Mouse (Mus musculus) macrophage (primary cell): ENCODE data around the gene Dolk. TPM values are rescaled to one million over a fixed set of nuclear protein-coding genes. Genes with fewer than 3 reads are reported as not detected.

ENCODE experiments used
- H3K27ac ChIP-seq: fragments of 350-480 bp; formaldehyde crosslinking; 2 replicates; pipeline ENCODE4 v1.9.0; 2021
- H3K36me3 ChIP-seq: fragments of 350-480 bp; formaldehyde crosslinking; 2 replicates; pipeline ENCODE4 v1.9.0; 2021; ENCODE audit errors: inconsistent target
- H3K4me3 ChIP-seq: fragments of 350-480 bp; formaldehyde crosslinking; 2 replicates; pipeline ENCODE4 v1.9.0; 2021; ENCODE audit errors: inconsistent target
- H3K79me2 ChIP-seq: fragments of 350-480 bp; formaldehyde crosslinking; 2 replicates; pipeline ENCODE4 v1.9.0; 2021; ENCODE audit errors: inconsistent target
- WGBS: methylation state at CpG from one replicate; pipeline ENCODE4 v1.1.7; 2026; ENCODE audit warnings: inconsistent platforms; ENCODE audit not compliant: missing documents; 5-methylcytosine and 5-hydroxymethylcytosine counted together
- polyA plus RNA-seq: library from polyadenylated mRNA; stranded (reverse); fragments of 250-400 nt; gene quantifications from 3 replicates; pipeline ENCODE4 v1.2.4, GENCODE M21; 2018; ENCODE audit warnings: inconsistent platforms

The Dolk gene
- polyA plus RNA-seq, 1 experiment from 2014 or later = 13.1 TPM

- Histone ChIP-seq H3K79me2 (peaks cover 61% of the 10 kb centered on the region), H3K4me3 (peak overlapping the region; percentile 86), H3K27ac (peak overlapping the region; percentile 39; the same call in 1 of the 2 replicates), H3K36me3 (no peaks in the 10 kb centered on the region)
- 18% methylated on average over 33 of the region's 38 CpGs for WGBS
Measured at GRCm38 (mm10) chr2:30285416-30286181, 535 bp downstream of the Dolk start.

DNA sequence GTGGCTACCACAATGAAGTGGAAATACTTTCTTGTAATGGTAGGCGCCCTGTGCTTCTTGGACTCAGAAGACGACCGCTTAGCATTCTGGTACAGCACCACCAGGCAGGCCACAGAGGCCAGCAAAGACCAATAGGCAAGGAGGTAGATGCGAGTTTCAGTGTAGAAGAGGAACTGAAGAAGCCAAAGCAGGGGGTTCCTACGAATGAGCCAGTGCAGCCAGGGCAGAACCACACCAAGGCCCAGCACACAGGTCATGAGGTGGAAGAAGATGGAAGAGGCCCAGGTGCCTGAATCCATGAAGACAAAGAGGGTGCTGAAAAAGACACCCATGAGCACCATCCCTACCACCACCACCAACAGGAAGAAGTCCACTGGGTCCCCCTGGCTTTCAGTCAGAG, 1.1 kb downstream of the Dolk start:
- Histone ChIP-seq H3K36me3 (no peaks in the 10 kb centered on the region), H3K4me3 (peak overlapping the region; percentile 86), H3K27ac (no peak overlapping the region), H3K79me2 (peaks cover 55% of the 10 kb centered on the region)
- 72% methylated on average over 5 of the region's 5 CpGs for WGBS

DNA sequence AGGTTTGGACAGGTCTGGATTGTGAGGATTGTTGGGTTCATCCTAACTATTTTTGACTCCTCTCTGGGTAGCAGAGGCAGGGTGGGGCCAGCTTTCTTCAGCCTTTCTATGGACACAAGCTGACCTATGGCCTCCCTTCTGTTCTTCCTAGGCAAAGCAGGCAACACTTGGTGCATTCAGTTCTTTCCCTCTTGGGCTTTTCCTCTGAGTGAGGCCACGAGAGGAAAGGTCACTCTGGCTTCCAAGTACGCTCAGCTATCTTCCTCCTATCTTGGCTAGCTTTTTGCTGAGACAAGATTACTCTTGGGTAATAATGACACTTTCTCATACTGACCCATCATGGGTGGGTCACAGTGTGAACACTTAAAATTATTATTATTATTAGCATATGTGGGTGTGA, 2.9 kb downstream of the Dolk start:
- no peak overlapping the region for H3K27ac ChIP-seq
- peaks cover 37% of the 10 kb centered on the region for H3K79me2 ChIP-seq
- no peak overlapping the region for H3K4me3 ChIP-seq
- WGBS = 86% methylated on average over 2 of the region's 2 CpGs
- H3K36me3 ChIP-seq = no peaks in the 10 kb centered on the region

DNA sequence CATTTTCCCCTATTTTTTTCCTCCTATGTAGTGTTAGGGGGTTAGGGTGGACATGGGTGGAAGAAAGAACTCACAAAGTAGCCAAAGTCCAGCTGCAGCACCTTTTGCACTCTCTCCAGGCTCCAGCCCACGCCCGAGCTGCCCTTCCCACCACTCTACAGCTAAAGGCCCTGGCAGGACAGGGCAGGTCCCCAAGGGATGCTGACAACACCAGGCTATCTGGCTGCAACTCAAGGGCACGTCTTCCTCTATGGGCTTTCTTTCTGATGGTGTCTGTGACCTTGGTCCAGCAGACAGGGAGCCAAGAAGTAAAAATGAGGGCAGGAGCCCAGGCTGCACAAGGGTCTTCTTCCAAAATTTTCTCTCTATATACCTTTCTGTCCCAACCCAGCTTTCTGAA, 4.5 kb downstream of the Dolk start:
- Histone ChIP-seq H3K79me2 (peaks cover 21% of the 10 kb centered on the region), H3K4me3 (no peak overlapping the region), H3K36me3 (no peaks in the 10 kb centered on the region), H3K27ac (no peak overlapping the region)
- 90% methylated on average over 3 of the region's 3 CpGs for WGBS

DNA sequence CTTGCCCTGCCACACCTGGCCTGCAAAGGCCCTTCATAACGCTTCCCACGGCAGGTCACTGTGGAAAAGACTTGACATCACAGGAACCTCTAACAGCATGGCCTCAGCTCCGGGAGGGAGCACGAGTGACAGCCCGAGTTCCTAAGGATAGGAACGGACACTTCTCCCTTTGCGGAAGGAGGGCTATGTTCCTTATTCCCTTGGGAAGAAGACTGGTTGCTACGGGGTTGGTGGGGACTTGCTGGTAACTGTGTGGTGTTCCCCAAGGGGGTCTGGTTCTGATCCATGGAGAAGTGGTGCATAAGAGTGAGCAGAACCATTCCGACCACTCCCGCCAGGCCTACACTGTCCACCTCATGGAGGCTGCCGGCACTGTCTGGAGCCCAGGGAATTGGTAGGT, 5.4 kb downstream of the Dolk start, which contains the start of gene Gm28038:
Gene Gm28038 (plus strand): TSS at position 301 of the 400 bp plus-strand sequence.
- WGBS = 99% methylated on average over 11 of the region's 11 CpGs
- Histone ChIP-seq H3K36me3 (no peaks in the 10 kb centered on the region), H3K27ac (no peak within 1 kb of the TSS), H3K4me3 (no peak within 1 kb of the TSS), H3K79me2 (peaks cover 15% of the 10 kb centered on the region)

- Histone ChIP-seq H3K79me2 (no peaks in the 10 kb centered on the region), H3K4me3 (no peak overlapping the region), H3K27ac (peak overlapping the region; percentile 50), H3K36me3 (no peaks in the 10 kb centered on the region)
- WGBS = 6% methylated on average over 1 of the region's 1 CpGs
Measured at GRCm38 (mm10) chr2:30270134-30270533, 16.0 kb downstream of the Dolk start.

- WGBS = 72% methylated on average over 17 of the region's 17 CpGs
- no peak overlapping the region for H3K4me3 ChIP-seq
- peak overlapping the region; percentile 50 for H3K27ac ChIP-seq
- no peaks in the 10 kb centered on the region for H3K79me2 ChIP-seq
- H3K36me3 ChIP-seq = no peaks in the 10 kb centered on the region
Measured at GRCm38 (mm10) chr2:30269241-30269990, 16.7 kb downstream of the Dolk start.

GRCm38 (mm10) chr2:30268371-30268770, 17.8 kb downstream of the Dolk start:
- Histone ChIP-seq H3K36me3 (peaks cover 9% of the 10 kb centered on the region; the same call in 1 of the 2 replicates), H3K4me3 (no peak overlapping the region), H3K27ac (peak overlapping the region; percentile 5; the same call in 1 of the 2 replicates), H3K79me2 (no peaks in the 10 kb centered on the region)
- WGBS = 71% methylated on average over 4 of the region's 4 CpGs

- WGBS = 100% methylated on average over 2 of the region's 2 CpGs
- Histone ChIP-seq H3K36me3 (peaks cover 14% of the 10 kb centered on the region; the same call in 1 of the 2 replicates), H3K27ac (0 out of 2 replicates have a peak overlapping the region, but pooled peaks have one; percentile 5), H3K79me2 (no peaks in the 10 kb centered on the region), H3K4me3 (no peak overlapping the region)
Measured at GRCm38 (mm10) chr2:30267466-30267865, 18.7 kb downstream of the Dolk start.

GRCm38 (mm10) chr2:30266392-30266941, 19.7 kb downstream of the Dolk start:
- H3K36me3 ChIP-seq = peaks cover 20% of the 10 kb centered on the region; the same call in 1 of the 2 replicates
- peak overlapping the region; percentile 80 for H3K27ac ChIP-seq
- no peak overlapping the region for H3K4me3 ChIP-seq
- no peaks in the 10 kb centered on the region; the same call in 1 of the 2 replicates for H3K79me2 ChIP-seq
- 30% methylated on average over 4 of the region's 4 CpGs for WGBS

DNA sequence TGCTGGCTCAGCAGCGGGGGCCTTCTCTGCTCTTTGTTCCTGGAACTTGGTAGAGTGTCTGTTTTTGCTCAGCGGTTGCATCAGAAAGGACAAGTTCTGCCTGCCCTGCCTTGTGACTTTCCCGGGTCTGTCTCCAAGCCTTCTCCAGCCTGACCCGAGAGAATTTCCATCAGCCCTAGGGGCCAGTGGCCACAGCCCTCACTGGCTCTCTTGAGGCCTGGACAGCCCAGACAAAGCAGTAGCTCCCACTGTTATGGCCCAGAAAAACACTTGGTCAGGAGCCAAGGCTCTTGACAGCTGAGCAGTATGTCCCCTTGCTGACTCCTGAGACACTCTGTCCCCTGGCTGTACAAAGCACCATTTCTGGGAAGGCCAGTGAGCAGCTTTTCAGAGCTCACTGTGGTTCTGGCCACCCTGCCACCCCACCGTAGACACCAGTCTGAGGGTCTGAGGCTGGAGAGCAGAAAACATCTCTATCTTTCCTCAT, 20.3 kb downstream of the Dolk start, which contains the start of gene Phyhd1:
Gene Phyhd1 (plus strand): TSS at position 437 of the 487 bp plus-strand sequence.
- Histone ChIP-seq H3K27ac (peak within 1 kb of the TSS; percentile 80), H3K79me2 (peaks cover 2% of the 10 kb centered on the region; the same call in 1 of the 2 replicates), H3K36me3 (peaks cover 20% of the 10 kb centered on the region; the same call in 1 of the 2 replicates), H3K4me3 (no peak within 1 kb of the TSS)
- 77% methylated on average over 5 of the region's 5 CpGs for WGBS

- 91% methylated on average over 7 of the region's 7 CpGs for WGBS
Measured at GRCm38 (mm10) chr2:30264671-30265519, 21.2 kb downstream of the Dolk start.

DNA sequence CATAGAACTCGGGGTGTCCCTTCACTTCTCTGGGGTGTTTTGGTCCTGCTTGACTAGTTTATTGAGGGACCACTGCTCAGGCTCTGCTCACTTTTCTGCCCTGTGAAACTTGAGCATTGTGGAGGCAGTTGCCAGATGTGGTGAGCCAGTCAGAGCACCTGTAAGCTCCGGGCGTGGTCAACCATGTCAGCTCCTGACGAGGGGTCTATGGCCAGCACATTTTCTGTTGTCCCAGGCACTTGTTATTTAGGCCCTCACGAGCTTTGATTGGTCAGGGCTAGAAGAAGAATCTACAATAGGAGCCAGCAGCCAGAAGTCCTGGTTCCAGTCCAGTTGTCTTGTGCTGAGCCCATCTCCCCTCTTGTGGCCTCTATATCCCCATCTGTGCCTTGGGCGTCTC, 22.3 kb downstream of the Dolk start:
- no peak overlapping the region for H3K27ac ChIP-seq
- WGBS = 97% methylated on average over 6 of the region's 6 CpGs
- peaks cover 20% of the 10 kb centered on the region; the same call in 1 of the 2 replicates for H3K36me3 ChIP-seq
- no peak overlapping the region for H3K4me3 ChIP-seq
- peaks cover 22% of the 10 kb centered on the region; the same call in 1 of the 2 replicates for H3K79me2 ChIP-seq

More at GRCm38 (mm10) chr2:30264671-30265519, 21.2 kb downstream of the Dolk start:
- Histone ChIP-seq H3K27ac (peak overlapping the region; percentile 80), H3K4me3 (no peak overlapping the region), H3K79me2 (peaks cover 12% of the 10 kb centered on the region; the same call in 1 of the 2 replicates), H3K36me3 (peaks cover 20% of the 10 kb centered on the region; the same call in 1 of the 2 replicates)
